Mouse (Mus musculus): ENCODE data around the gene Prdx5. TPM values are rescaled to one million over a fixed set of nuclear protein-coding genes. Genes with fewer than 3 reads are reported as not detected.

Prdx5 gene
- total RNA-seq (2017) = 282 and 414 TPM in 2 replicates

DNA sequence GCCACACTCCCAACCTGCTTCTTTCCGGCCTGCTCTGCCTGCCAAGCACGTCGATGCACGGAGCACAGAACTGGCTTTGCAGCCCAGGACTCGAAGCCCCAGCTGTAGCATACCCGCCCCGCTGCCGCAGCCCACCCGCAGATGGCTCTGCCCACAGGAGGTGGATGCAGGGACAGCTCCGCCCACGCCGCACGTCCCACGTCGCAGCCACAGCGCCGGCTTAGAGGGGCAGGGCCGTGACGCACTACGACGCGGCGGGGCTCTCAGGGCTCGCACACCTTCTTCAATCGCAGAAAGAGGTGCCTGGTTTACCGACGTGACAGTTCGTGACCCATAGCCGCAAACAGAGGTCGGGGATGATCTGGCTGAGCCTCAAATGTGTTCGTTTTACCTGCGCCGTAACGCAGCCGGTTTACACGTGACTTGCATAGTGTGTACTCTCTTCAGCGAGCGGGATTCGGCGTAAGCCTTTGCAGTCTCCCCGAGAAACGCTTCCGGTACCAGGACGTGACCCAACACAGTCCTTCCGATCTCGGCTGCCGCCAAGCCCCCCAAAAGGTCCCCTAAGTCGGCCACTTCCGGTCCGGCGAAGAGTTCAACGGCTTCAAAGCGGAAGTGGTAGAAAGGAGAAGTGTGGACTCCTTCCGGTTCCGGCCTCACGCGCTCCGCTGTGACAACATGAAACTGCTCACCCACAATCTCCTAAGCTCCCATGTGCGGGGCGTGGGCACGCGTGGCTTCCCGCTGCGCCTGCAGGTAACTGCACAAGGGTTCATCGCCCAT, at the start of gene Prdx5, which contains the start of gene Trmt112:
TSS of gene Prdx5 (minus strand) at position 600 of the 783 bp plus-strand sequence.
TSS of gene Trmt112 (plus strand) at position 192 of the 783 bp plus-strand sequence.
- peak; percentile 84 to 86 for ATAC-seq (replicated peaks in 1 of 2; ENCODE audit: insufficient read depth in 1 of 2, low FRiP score in 2 of 2, low TSS enrichment in 1 of 2, low read depth in 1 of 2, poor library complexity in 2 of 2, severe bottlenecking in 2 of 2)

GRCm38 (mm10) chr19:6956461-6956860, 46.6 kb upstream of the Prdx5 start:
- no peak for ATAC-seq (replicated peaks in 1 of 2; ENCODE audit: insufficient read depth in 1 of 2, low FRiP score in 2 of 2, low TSS enrichment in 1 of 2, low read depth in 1 of 2, poor library complexity in 2 of 2, severe bottlenecking in 2 of 2)

DNA sequence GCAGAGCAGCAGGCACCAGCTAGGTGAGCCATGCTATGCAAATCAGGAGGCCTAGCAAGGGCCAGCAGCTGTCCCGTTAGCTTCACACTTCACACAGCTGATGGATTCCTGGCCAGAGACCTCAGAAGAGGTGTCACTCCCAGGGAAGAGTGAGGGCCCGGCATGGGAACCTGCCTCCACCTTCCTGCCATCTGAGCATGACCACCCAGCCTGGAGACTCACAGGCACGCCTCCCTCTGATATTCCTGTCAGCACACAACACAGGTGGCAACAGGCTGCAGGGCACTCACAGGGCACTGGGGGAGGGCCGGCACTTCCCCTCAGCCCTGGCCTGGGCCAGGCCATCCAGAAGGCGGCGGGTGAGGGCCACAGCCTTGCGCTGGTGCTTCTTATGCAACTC, 45.5 kb upstream of the Prdx5 start:
- no peak for ATAC-seq (replicated peaks in 1 of 2; ENCODE audit: insufficient read depth in 1 of 2, low FRiP score in 2 of 2, low TSS enrichment in 1 of 2, low read depth in 1 of 2, poor library complexity in 2 of 2, severe bottlenecking in 2 of 2)

DNA sequence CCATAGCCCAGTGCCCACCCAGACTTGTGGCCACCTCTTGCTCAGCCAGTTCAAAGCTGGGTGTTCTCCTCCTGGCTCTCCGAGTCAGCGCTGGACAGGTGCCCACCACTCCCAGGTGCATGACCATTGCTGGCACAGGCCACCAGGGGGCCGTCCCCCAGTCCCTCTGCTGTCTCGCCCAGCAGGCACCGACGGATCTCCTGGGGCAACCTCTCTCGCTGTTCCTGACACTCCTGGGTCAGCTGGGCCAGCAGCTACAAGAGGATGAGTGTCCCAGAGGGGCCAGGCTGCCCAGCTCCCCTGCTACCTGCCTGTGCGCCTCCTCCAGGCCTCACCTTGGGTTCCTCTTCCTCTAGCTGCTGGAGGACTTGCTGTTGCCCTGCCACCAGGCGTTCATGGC, 44.1 kb upstream of the Prdx5 start:
- ATAC-seq (replicated peaks in 1 of 2; ENCODE audit: insufficient read depth in 1 of 2, low FRiP score in 2 of 2, low TSS enrichment in 1 of 2, low read depth in 1 of 2, poor library complexity in 2 of 2, severe bottlenecking in 2 of 2) = no peak

DNA sequence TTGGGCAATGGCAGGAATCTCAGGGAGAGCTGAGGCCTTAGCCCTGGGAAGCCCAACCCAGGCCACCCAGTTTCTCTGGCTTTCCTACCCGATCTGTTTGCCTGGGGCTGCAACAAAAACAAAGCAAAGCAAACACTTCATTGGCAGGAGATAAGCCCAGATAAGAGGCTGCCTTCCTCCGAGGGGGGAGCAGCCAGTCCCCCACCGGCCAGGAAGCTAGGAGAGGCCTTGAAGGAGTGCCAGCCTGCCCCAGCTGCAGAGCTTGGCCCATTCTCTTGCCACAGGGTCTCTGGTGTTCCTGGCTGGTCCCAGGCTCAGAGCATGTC, 42.8 kb upstream of the Prdx5 start:
- no peak for ATAC-seq (replicated peaks in 1 of 2; ENCODE audit: insufficient read depth in 1 of 2, low FRiP score in 2 of 2, low TSS enrichment in 1 of 2, low read depth in 1 of 2, poor library complexity in 2 of 2, severe bottlenecking in 2 of 2)

- ATAC-seq (replicated peaks in 1 of 2; ENCODE audit: insufficient read depth in 1 of 2, low FRiP score in 2 of 2, low TSS enrichment in 1 of 2, low read depth in 1 of 2, poor library complexity in 2 of 2, severe bottlenecking in 2 of 2) = peak; percentile 8 to 13; a peak in 2 of 4 replicates
Measured at GRCm38 (mm10) chr19:6951994-6952711, 42.2 kb upstream of the Prdx5 start.

DNA sequence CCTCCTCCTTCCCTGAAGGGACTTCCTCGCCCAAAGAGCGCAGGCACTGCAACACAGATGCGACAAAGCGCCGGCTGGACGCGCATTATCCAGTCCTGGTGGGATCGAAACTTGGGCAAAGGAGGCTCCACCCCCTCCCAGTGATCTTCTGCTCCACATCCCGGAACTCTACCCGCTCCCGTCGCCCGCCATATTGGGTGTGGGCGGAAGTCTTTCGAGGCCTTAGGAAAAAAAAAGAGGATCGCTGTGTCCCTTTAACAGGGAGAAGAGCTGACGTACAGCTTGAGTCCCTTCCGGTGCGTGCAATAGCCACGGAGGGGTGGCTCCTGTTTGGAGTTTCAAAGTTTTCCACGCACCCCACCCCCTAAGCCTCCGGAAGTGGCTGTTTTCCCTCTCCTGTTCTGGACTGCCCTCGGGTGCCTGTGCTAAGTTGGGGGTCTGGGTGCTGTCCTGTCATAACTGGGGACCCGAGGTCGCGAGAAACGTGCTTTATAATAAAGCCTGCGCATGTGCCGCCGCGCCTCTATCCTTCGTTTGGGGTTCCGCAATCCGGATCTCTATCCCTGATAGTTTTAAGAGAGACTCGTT, 41.6 kb upstream of the Prdx5 start:
- ATAC-seq (replicated peaks in 1 of 2; ENCODE audit: insufficient read depth in 1 of 2, low FRiP score in 2 of 2, low TSS enrichment in 1 of 2, low read depth in 1 of 2, poor library complexity in 2 of 2, severe bottlenecking in 2 of 2) = peak; percentile 64 to 79

GRCm38 (mm10) chr19:6950613-6951153, 40.8 kb upstream of the Prdx5 start:
- ATAC-seq (replicated peaks in 1 of 2; ENCODE audit: insufficient read depth in 1 of 2, low FRiP score in 2 of 2, low TSS enrichment in 1 of 2, low read depth in 1 of 2, poor library complexity in 2 of 2, severe bottlenecking in 2 of 2) = peak in 1 of 2 experiments; percentile 13; a peak in 2 of 4 replicates

GRCm38 (mm10) chr19:6949951-6950350, 40.0 kb upstream of the Prdx5 start:
- no peak for ATAC-seq (replicated peaks in 1 of 2; ENCODE audit: insufficient read depth in 1 of 2, low FRiP score in 2 of 2, low TSS enrichment in 1 of 2, low read depth in 1 of 2, poor library complexity in 2 of 2, severe bottlenecking in 2 of 2)

DNA sequence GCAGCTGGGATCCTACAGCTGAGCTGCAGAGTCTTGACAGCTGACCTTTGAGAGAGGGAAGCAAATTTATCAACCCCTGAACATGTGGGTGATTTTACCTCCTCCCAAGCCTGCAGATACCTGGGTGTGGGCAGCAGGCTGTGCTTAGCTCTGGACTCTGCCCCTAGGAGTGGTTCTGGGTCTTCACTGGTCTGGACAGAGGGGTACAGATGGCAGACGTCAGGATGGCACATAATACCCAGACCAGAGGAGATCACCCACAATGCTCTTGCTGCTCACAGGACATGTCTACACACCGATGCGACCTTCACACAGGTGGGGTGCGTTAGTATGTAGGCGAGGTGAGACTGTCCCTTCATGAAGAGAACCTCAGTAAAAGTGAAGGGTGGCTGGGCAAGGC, 39.6 kb upstream of the Prdx5 start:
- ATAC-seq (replicated peaks in 1 of 2; ENCODE audit: insufficient read depth in 1 of 2, low FRiP score in 2 of 2, low TSS enrichment in 1 of 2, low read depth in 1 of 2, poor library complexity in 2 of 2, severe bottlenecking in 2 of 2) = no peak

DNA sequence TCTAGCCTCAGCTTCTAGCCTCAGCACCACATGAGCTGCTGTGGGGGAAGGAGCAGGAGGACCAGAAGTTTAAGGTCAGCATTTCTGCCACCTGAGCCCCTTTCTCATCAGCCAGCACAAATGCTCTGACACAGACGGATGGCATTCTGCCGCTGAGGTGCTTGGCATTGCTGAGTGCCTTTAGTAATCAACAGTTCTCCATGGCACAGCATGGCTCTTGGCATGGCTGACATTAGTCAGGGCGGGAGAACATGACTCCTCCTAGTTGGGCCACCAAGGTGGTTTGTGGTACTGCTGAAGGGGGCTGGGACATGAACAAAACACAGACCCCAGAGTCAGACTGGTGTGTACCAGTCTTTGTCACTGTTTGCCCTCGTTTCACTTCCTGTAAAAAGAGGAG, 38.3 kb upstream of the Prdx5 start:
- ATAC-seq (replicated peaks in 1 of 2; ENCODE audit: insufficient read depth in 1 of 2, low FRiP score in 2 of 2, low TSS enrichment in 1 of 2, low read depth in 1 of 2, poor library complexity in 2 of 2, severe bottlenecking in 2 of 2) = no peak

GRCm38 (mm10) chr19:6947742-6948141, 37.8 kb upstream of the Prdx5 start:
- no peak for ATAC-seq (replicated peaks in 1 of 2; ENCODE audit: insufficient read depth in 1 of 2, low FRiP score in 2 of 2, low TSS enrichment in 1 of 2, low read depth in 1 of 2, poor library complexity in 2 of 2, severe bottlenecking in 2 of 2)

DNA sequence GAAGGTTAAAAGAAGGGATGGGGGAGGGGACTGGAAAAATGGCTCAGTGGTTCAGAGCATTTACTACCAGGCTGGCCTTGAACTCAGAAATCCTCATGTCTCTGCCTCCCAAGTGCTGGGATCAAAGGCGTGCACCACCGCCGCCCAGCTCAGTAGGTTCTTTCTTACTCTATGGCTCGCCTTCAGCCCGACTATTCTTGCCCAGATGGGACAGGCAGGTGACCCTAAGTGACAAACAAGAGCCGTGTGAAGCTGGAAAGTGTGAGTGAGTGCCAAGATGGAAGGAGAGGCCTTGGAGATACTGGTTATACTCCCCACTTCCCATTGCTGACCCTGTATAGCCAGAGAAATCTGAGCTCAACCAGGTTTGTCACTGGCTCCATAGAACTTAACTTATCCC, 33.8 kb upstream of the Prdx5 start:
- no peak for ATAC-seq (replicated peaks in 1 of 2; ENCODE audit: insufficient read depth in 1 of 2, low FRiP score in 2 of 2, low TSS enrichment in 1 of 2, low read depth in 1 of 2, poor library complexity in 2 of 2, severe bottlenecking in 2 of 2)

DNA sequence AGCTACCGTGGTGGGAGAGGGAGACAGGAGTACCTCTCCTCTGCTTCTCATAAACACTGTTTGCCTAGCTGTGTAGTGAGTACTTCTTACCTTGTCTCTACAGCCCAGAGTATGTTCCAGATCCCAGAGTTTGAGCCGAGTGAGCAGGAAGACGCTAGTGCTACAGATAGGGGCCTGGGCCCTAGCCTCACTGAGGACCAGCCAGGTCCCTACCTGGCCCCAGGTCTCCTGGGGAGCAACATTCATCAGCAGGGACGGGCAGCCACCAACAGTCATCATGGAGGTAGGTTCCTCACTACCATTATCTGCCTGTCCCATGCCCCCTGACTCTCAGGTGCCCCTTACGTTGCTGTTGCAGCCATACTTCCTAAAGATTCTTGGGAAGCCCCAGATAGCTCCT, 32.9 kb upstream of the Prdx5 start:
- no peak for ATAC-seq (replicated peaks in 1 of 2; ENCODE audit: insufficient read depth in 1 of 2, low FRiP score in 2 of 2, low TSS enrichment in 1 of 2, low read depth in 1 of 2, poor library complexity in 2 of 2, severe bottlenecking in 2 of 2)

- peak; percentile 82 to 84 for ATAC-seq (replicated peaks in 1 of 2; ENCODE audit: insufficient read depth in 1 of 2, low FRiP score in 2 of 2, low TSS enrichment in 1 of 2, low read depth in 1 of 2, poor library complexity in 2 of 2, severe bottlenecking in 2 of 2)
Measured at GRCm38 (mm10) chr19:6942249-6942691, 32.4 kb upstream of the Prdx5 start, which contains the start of gene Gpr137. Gene Gpr137, minus strand, starts transcription at chr19:6942480.

GRCm38 (mm10) chr19:6941372-6942248, 31.7 kb upstream of the Prdx5 start, which contains the start of gene Bad:
Gene Bad, plus strand, starts transcription at chr19:6941861.
- peak; percentile 67 to 79 for ATAC-seq (replicated peaks in 1 of 2; ENCODE audit: insufficient read depth in 1 of 2, low FRiP score in 2 of 2, low TSS enrichment in 1 of 2, low read depth in 1 of 2, poor library complexity in 2 of 2, severe bottlenecking in 2 of 2)
